Mouse (Mus musculus): ENCODE measurements at regions not wholly inside any gene's neighbourhood (a gene's known extent, or its start where the extent isn't known, plus 50 kb on each side); places are given as distances from the start of the nearest gene placed in this dataset.

GRCm38 (mm10) chr3:156463299-156463698 is 98.3 kb upstream of the Negr1 start:
- Histone ChIP-seq H3K4me2 (ENCODE audit: low read length) (no peak overlapping the region), H3K9ac (replicated peaks; ENCODE audit: low read length) (no peak overlapping the region), H3K4me1 (ENCODE audit: control insufficient read depth, insufficient read depth, low read length) (no peaks in the 10 kb centered on the region), H3K36me3 (ENCODE audit: control insufficient read depth, insufficient read depth, low read length) (no peaks in the 10 kb centered on the region), H3K9me3 (ENCODE audit: control insufficient read depth, low read length) (no peaks in the 10 kb centered on the region), H3K27me3 (ENCODE audit: control insufficient read depth, insufficient read depth, low read length) (no peaks in the 10 kb centered on the region), H3K27ac (replicated peaks; ENCODE audit: low read depth, low read length) (no peak overlapping the region), H3K4me3 (replicated peaks; ENCODE audit: low read depth, low read length) (no peak overlapping the region)
- WGBS, result 80% methylated on average over 2 of the region's 2 CpGs
- no peak for DNase-seq
- no peak for ATAC-seq (ENCODE audit: low FRiP score, low TSS enrichment)

GRCm38 (mm10) chr3:156465601-156466000 is 96.0 kb upstream of the Negr1 start:
- Histone ChIP-seq H3K4me3 (replicated peaks; ENCODE audit: low read depth, low read length) (no peak overlapping the region), H3K4me1 (ENCODE audit: control insufficient read depth, insufficient read depth, low read length) (no peaks in the 10 kb centered on the region), H3K27ac (replicated peaks; ENCODE audit: low read depth, low read length) (no peak overlapping the region), H3K9me3 (ENCODE audit: control insufficient read depth, low read length) (no peaks in the 10 kb centered on the region), H3K4me2 (ENCODE audit: low read length) (no peak overlapping the region), H3K9ac (replicated peaks; ENCODE audit: low read length) (no peak overlapping the region), H3K27me3 (ENCODE audit: control insufficient read depth, insufficient read depth, low read length) (no peaks in the 10 kb centered on the region), H3K36me3 (ENCODE audit: control insufficient read depth, insufficient read depth, low read length) (no peaks in the 10 kb centered on the region)
- WGBS, result 86% methylated on average over 5 of the region's 5 CpGs
- ATAC-seq (ENCODE audit: low FRiP score, low TSS enrichment) (no peak), DNase-seq (no peak)

GRCm38 (mm10) chr3:156472665-156473064 is 88.9 kb upstream of the Negr1 start:
- no peaks in the 10 kb centered on the region for H3K9me3 ChIP-seq (ENCODE audit: control insufficient read depth, low read length)
- WGBS, result 89% methylated on average over 4 of the region's 4 CpGs
- no peak overlapping the region for H3K9ac ChIP-seq (replicated peaks; ENCODE audit: low read length)
- no peak overlapping the region for H3K4me2 ChIP-seq (ENCODE audit: low read length)
- no peaks in the 10 kb centered on the region for H3K27me3 ChIP-seq (ENCODE audit: control insufficient read depth, insufficient read depth, low read length)
- ATAC-seq (ENCODE audit: low FRiP score, low TSS enrichment) (no peak), DNase-seq (no peak)
- no peaks in the 10 kb centered on the region for H3K36me3 ChIP-seq (ENCODE audit: control insufficient read depth, insufficient read depth, low read length)
- H3K4me3 ChIP-seq (replicated peaks; ENCODE audit: low read depth, low read length), result no peak overlapping the region
- H3K27ac ChIP-seq (replicated peaks; ENCODE audit: low read depth, low read length), result no peak overlapping the region
- H3K4me1 ChIP-seq (ENCODE audit: control insufficient read depth, insufficient read depth, low read length), result no peaks in the 10 kb centered on the region
